Mouse (Mus musculus) erythroblast, embryonic 14.5 days (primary cell): Measurements from ENCODE around the gene 1700047I17Rik2.
"Not testable (repeated sequence)": the region's sequence is repeated elsewhere in the genome, so short reads cannot be mapped to it uniquely, and the experiment has no call there.

Source experiments
- GATA1 ChIP-seq: IDR thresholded peaks from 2 replicates; pipeline ENCODE4 v1.6.1; 2012; ENCODE audit warnings: low read length, inconsistent platforms, mixed read lengths
- TAL1 ChIP-seq: IDR thresholded peaks from 3 replicates; pipeline ENCODE4 v1.6.1; 2012; ENCODE audit warnings: low read length, inconsistent platforms, mixed read lengths

DNA sequence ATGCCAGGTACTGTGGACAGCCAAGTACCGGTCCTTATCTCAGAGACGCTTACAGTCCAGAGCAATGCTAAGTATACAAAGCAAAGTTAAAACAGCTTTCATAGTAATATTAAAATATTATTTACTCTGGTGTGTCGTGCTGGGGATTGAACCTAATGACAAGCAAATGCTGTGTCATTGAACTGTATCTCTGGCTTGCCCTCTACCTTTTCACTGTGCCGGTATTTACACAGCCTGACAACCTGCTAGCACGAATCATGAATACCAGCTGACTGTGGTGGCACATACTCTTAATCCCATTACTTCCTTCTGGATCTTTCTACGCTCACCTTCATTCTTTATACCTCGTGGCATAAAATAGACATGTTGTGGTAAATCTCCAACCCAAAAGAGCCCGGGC, 42.9 kb downstream of the 1700047I17Rik2 start:
- not testable (repeated sequence) for TF ChIP-seq GATA1, TAL1
